Mouse (Mus musculus): ENCODE measurements around the gene S100a4. TPM values are rescaled to one million over a fixed set of nuclear protein-coding genes. Genes with fewer than 3 reads are reported as not detected.

S100a4 gene
- 0.43 TPM in 1 of 2 replicates, not detected in the other for polyA plus RNA-seq (2012; ENCODE audit: low replicate concordance)

DNA sequence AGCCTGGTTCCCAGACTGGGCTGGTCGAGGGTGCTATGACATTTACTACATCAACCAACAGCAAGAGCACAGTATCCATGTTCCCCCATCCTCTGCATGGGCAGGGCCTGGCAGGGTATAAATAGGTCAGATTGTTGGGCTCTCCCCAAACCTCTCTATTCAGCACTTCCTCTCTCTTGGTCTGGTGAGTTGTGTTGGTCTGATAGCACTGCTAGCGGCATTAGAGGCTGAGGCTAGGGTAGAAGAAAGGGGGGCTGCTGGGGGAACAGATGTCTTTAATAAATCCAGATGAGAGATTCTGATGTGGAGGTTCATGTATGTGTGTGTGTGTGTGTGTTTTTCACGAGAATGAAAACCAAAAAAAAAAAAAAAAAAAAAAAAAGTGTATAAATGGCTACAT lies at the start of gene S100a4:
Gene S100a4, plus strand, starts transcription at position 149 of the 400 bp plus-strand sequence.

GRCm38 (mm10) chr3:90560008-90560628 lies 43.5 kb upstream of the S100a4 start, which contains the start of gene S100a3:
TSS of gene S100a3 (plus strand) at chr3:90560578.

GRCm38 (mm10) chr3:90589947-90590346 lies 13.6 kb upstream of the S100a4 start, which contains the start of gene S100a2:
TSS of gene S100a2 (plus strand) at chr3:90590247.

DNA sequence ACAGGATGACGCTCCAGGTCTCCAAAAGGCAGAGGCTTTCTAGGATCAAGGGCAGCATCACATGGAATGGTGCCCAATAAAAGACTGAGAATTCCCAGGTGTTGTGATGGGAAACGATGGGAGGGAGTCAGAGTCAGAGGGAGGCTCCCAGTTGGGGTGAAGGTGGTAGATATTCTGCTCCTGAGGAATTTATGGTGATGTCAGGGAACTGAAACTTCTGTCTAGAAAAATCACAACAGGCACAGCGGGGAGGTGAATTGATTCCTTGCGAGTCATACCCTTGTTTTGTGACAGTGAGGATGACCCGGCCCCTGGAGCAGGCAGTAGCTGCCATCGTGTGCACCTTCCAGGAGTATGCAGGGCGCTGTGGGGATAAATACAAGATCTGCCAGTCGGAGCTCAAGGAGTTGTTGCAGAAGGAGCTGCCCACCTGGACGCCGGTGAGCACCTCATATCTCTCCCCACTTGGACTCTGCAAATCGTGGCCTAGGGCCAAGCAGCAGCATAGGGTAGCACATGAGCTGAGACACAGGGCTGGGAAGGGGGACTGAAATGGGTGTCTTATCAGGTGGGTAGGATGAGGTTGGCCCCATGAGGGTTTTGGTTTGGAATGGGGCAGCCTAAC lies 2.0 kb upstream of the S100a4 start, which contains the start of gene Gm42674:
Gene Gm42674, plus strand, starts transcription at position 419 of the 625 bp plus-strand sequence.

GRCm38 (mm10) chr3:90608223-90608622 lies 4.7 kb downstream of the S100a4 start, which contains the start of gene S100a5:
TSS of gene S100a5 (plus strand) at chr3:90608523.

DNA sequence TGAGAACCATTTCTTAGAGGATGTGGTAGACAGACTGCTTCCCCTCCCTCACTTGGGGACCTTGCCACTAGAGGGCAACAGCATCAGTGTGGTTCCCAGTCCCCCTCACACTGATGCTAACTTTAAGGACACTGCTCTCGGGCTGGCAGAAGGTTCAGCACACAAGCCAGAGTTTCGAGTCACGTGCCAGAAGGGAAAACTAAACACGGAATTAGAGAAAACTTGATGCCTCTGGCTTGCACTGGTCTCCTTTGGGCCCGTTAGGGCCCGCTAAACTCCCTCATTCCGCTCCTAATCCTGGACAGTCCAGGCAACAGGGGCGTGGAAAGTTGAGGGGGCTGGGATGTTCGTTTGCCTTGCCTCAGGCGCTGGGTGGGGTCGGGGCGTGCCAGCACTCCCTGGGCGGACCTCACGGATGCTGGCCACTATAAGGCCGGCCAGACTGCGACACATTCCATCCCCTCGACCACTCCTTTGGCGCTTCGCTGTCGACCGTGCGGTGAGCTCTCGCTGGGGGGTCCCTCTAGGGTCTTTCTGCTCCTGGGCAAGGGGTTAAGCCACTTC lies 9.2 kb downstream of the S100a4 start, which contains the start of gene S100a6:
Gene S100a6, plus strand, starts transcription at position 155 of the 564 bp plus-strand sequence.

GRCm38 (mm10) chr3:90653717-90654116 lies 50.1 kb downstream of the S100a4 start, which contains the start of gene S100a7a:
TSS of gene S100a7a (plus strand) at chr3:90654017.

Other genes starting within 250 kb of the S100a4 start
- 2.4 and 2.9 TPM in 2 replicates for gene Slc27a3, start 213.8 kb upstream of the S100a4 start, polyA plus RNA-seq (2012; ENCODE audit: low replicate concordance)
- 28.3 and 56.0 TPM in 2 replicates for gene Ints3, start 170.1 kb upstream of the S100a4 start, polyA plus RNA-seq (2012; ENCODE audit: low replicate concordance)
- gene Npr1, start 137.9 kb upstream of the S100a4 start, polyA plus RNA-seq (2012; ENCODE audit: low replicate concordance): 0.89 and 5.8 TPM in 2 replicates
- gene Ilf2, start 127.6 kb upstream of the S100a4 start, polyA plus RNA-seq (2012; ENCODE audit: low replicate concordance): 8.3 and 17.4 TPM in 2 replicates
- gene Snapin, start 112.7 kb upstream of the S100a4 start, polyA plus RNA-seq (2012; ENCODE audit: low replicate concordance): 1.9 and 2.3 TPM in 2 replicates
- 77.5 and 97.8 TPM in 2 replicates for gene Chtop, start 94.3 kb upstream of the S100a4 start, polyA plus RNA-seq (2012; ENCODE audit: low replicate concordance)
- 4.6 and 6.4 TPM in 2 replicates for gene S100a1, start 89.4 kb upstream of the S100a4 start, polyA plus RNA-seq (2012; ENCODE audit: low replicate concordance)
- gene S100a13, start 89.3 kb upstream of the S100a4 start, polyA plus RNA-seq (2012; ENCODE audit: low replicate concordance): 1.4 and 4.0 TPM in 2 replicates
- gene S100a14, start 76.9 kb upstream of the S100a4 start, polyA plus RNA-seq (2012; ENCODE audit: low replicate concordance): not detected in 2 replicates
- gene S100a16, start 66.5 kb upstream of the S100a4 start, polyA plus RNA-seq (2012; ENCODE audit: low replicate concordance): 1.6 and 3.6 TPM in 2 replicates
- not detected in 2 replicates for gene S100a3, start 43.2 kb upstream of the S100a4 start, polyA plus RNA-seq (2012; ENCODE audit: low replicate concordance)
- gene S100a2, start 13.5 kb upstream of the S100a4 start, polyA plus RNA-seq (2012; ENCODE audit: low replicate concordance): not detected in 2 replicates
- not detected in 2 replicates for gene Gm42674, start 1.9 kb upstream of the S100a4 start, polyA plus RNA-seq (2012; ENCODE audit: low replicate concordance)
- gene S100a5, start 4.8 kb downstream of the S100a4 start, polyA plus RNA-seq (2012; ENCODE audit: low replicate concordance): not detected in 2 replicates
- 3.1 and 4.6 TPM in 2 replicates for gene S100a6, start 9.1 kb downstream of the S100a4 start, polyA plus RNA-seq (2012; ENCODE audit: low replicate concordance)
- gene S100a7a, start 50.2 kb downstream of the S100a4 start, polyA plus RNA-seq (2012; ENCODE audit: low replicate concordance): not detected in 2 replicates
- 0.75 and 4.8 TPM in 2 replicates for gene S100a8, start 65.2 kb downstream of the S100a4 start, polyA plus RNA-seq (2012; ENCODE audit: low replicate concordance)
- gene S100a9, start 92.0 kb downstream of the S100a4 start, polyA plus RNA-seq (2012; ENCODE audit: low replicate concordance): 4.4 and 10.4 TPM in 2 replicates
- gene Pglyrp4, start 123.1 kb downstream of the S100a4 start, polyA plus RNA-seq (2012; ENCODE audit: low replicate concordance): not detected in 2 replicates
- not detected in 2 replicates for gene Gm5849, start 174.1 kb downstream of the S100a4 start, polyA plus RNA-seq (2012; ENCODE audit: low replicate concordance)

Measured in leukemia stem cell, adult 10-12 weeks (primary cell).